Mouse (Mus musculus): Measurements from ENCODE around the gene Slc25a22. TPM values are rescaled to one million over a fixed set of nuclear protein-coding genes. Genes with fewer than 3 reads are reported as not detected.

Gene Slc25a22
- polyA plus RNA-seq, 1 experiment from 2014 or later: 80.4 TPM

DNA sequence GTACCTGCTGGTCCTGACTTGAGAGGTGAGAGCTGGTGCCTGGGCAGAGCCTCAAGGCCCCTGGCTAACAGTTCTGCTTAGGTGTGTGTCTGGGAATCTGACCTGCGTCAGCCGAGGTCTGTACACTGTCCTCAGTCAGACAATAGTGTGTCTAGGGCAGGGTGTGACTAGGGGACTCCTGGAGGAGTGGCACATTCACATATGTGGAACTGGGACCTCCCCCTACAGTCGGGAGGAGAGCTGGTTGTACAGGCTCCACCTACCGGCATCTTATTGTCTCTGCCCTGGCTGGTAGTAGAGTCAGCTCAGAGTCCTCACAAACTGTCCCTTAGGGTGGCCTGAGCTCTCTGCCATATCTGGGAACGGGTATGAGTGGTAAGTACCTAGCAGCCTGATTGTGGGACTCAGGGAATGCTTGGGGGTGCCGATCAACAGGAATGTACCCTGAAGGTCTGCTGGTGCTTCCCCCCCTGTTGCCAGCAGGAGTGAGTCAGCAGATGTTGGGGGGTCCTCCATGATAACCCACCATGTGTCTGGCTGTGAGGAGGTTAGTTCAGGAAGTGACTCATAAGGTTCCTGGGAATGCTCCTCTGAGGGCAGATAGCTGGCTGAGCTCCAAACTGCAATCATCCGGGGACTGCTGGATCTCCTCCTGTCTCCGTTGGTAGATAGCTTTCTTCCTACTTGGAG is 31.0 kb upstream of the Slc25a22 start:
- H3K4me1 ChIP-seq (ENCODE audit: control insufficient read depth, insufficient read depth, low read length): peaks cover 23% of the 10 kb centered on the region
- ATAC-seq (ENCODE audit: low read depth): peak; percentile 81
- peak overlapping the region; percentile 60 for H3K4me2 ChIP-seq (ENCODE audit: low read depth, low read length)
- WGBS: 11% methylated on average over 8 of the region's 8 CpGs
- H3K36me3 ChIP-seq (ENCODE audit: control insufficient read depth, insufficient read depth, low read length): peaks cover 17% of the 10 kb centered on the region
- H3K27me3 ChIP-seq (ENCODE audit: control insufficient read depth, insufficient read depth, low read length): peaks cover 20% of the 10 kb centered on the region
- H3K4me3 ChIP-seq (ENCODE audit: low read depth, low read length): peak overlapping the region; percentile 59
- no peaks in the 10 kb centered on the region for H3K9me3 ChIP-seq (ENCODE audit: control insufficient read depth, low read length)
- peak overlapping the region; percentile 81 for H3K27ac ChIP-seq (ENCODE audit: low read depth, low read length)
- peak overlapping the region; percentile 84 for H3K9ac ChIP-seq (replicated peaks; ENCODE audit: low read depth, low read length)

DNA sequence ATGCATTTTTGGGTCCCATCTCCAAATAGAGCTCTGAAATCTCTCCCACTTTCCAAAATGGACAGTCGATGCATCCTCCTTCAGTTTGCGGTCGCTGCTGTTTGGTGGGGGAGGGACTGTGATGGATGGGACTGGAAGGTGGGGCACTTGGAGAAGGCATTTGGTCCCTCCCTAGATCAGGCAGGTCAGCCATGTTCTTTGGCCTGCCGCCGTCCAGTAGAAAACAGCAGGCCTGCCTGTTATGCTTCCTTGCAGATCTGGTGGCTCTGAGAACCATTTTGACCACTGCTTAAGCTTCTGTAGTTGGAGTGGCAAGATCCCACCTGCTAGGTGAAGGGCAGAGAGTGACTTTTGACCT is 30.5 kb upstream of the Slc25a22 start:
- WGBS: 15% methylated on average over 5 of the region's 5 CpGs
- ATAC-seq (ENCODE audit: low read depth): no peak
- Histone ChIP-seq H3K9me3 (ENCODE audit: control insufficient read depth, low read length) (no peaks in the 10 kb centered on the region), H3K27ac (ENCODE audit: low read depth, low read length) (peak overlapping the region; percentile 81), H3K9ac (replicated peaks; ENCODE audit: low read depth, low read length) (peak overlapping the region; percentile 84), H3K4me1 (ENCODE audit: control insufficient read depth, insufficient read depth, low read length) (peaks cover 20% of the 10 kb centered on the region), H3K4me3 (ENCODE audit: low read depth, low read length) (peak overlapping the region; percentile 59), H3K4me2 (ENCODE audit: low read depth, low read length) (peak overlapping the region; percentile 60), H3K36me3 (ENCODE audit: control insufficient read depth, insufficient read depth, low read length) (peaks cover 17% of the 10 kb centered on the region), H3K27me3 (ENCODE audit: control insufficient read depth, insufficient read depth, low read length) (peaks cover 25% of the 10 kb centered on the region)

DNA sequence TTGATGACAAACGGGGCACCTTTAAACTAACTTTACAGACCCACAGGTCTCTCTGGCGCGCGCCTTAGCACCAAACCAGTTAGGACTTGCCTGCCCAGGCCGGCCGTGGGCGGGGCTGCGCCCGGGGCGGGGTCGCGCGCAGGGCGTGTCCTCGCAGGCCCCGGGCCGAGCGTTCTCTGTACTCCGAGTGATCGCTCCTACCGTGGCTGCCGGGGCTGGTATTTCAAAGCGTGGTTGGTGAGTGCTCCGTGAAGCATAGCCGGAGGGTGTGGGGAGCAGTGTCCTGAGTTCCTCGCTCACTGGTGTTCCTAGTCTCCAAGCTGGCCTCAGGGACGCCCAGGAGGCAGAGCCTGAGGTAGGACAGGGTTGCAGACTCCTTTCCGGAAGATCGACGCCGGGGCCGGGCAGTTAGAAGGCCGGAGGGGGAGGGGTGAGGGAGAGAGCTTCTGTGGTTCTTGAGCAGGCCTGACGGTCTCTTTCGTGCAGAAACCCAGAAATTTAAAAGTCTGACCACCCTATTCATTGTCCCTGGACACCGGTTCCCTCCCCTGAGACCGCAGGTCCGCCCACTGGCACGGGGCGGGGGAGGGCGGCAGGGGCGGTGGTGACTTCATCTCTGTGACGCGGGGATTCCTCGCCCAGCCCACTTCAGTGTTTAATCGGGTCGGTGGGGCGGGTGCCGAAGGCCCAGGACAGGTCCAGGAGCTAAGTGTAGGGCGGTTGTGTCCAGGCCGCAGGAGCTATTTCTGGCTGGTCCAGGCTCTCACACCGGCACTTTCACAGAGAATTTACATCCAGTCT is 29.7 kb upstream of the Slc25a22 start, which contains the start of gene Cd151:
TSS of gene Cd151 (plus strand) at position 163 of the 801 bp plus-strand sequence.
- H3K9ac ChIP-seq (replicated peaks; ENCODE audit: low read depth, low read length): peak within 1 kb of the TSS; percentile 84
- no peaks in the 10 kb centered on the region for H3K9me3 ChIP-seq (ENCODE audit: control insufficient read depth, low read length)
- peak; percentile 50 for ATAC-seq (ENCODE audit: low read depth)
- peaks cover 17% of the 10 kb centered on the region for H3K36me3 ChIP-seq (ENCODE audit: control insufficient read depth, insufficient read depth, low read length)
- H3K4me3 ChIP-seq (ENCODE audit: low read depth, low read length): peak within 1 kb of the TSS; percentile 59
- H3K4me1 ChIP-seq (ENCODE audit: control insufficient read depth, insufficient read depth, low read length): peaks cover 20% of the 10 kb centered on the region
- H3K4me2 ChIP-seq (ENCODE audit: low read depth, low read length): peak within 1 kb of the TSS; percentile 60
- 1% methylated on average over 52 of the region's 52 CpGs for WGBS
- H3K27me3 ChIP-seq (ENCODE audit: control insufficient read depth, insufficient read depth, low read length): peaks cover 28% of the 10 kb centered on the region
- peak within 1 kb of the TSS; percentile 81 for H3K27ac ChIP-seq (ENCODE audit: low read depth, low read length)

DNA sequence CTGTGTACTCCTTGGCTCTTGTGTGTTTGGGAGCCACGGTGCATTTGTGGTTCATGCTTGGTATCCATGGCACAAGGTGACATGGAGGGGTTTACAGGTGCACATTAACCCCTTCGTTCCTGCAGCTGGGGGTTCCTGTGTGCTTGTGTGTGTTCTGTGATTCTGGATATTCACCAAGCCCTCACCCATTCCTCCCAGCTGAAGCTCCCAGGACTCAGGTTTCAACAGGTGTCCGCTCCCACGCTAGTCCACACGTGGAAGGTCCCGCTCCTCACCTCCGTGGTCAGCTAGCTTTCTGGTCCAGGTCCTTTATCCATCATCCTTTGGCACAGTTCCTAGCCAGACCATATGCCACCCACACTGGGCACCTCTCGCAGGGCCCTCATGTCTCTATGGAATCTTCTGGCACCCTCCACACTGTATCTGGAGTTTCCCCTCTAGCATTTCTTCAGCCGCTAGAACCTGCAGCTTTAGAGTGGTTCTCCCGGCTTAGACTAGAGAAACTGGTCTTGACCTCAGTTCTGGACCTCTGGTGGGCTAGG is 29.0 kb upstream of the Slc25a22 start:
- H3K27ac ChIP-seq (ENCODE audit: low read depth, low read length): no peak overlapping the region
- H3K9ac ChIP-seq (replicated peaks; ENCODE audit: low read depth, low read length): no peak overlapping the region
- no peaks in the 10 kb centered on the region for H3K9me3 ChIP-seq (ENCODE audit: control insufficient read depth, low read length)
- WGBS: 68% methylated on average over 10 of the region's 10 CpGs
- H3K4me2 ChIP-seq (ENCODE audit: low read depth, low read length): peak overlapping the region; percentile 60
- peak overlapping the region; percentile 59 for H3K4me3 ChIP-seq (ENCODE audit: low read depth, low read length)
- H3K4me1 ChIP-seq (ENCODE audit: control insufficient read depth, insufficient read depth, low read length): peaks cover 22% of the 10 kb centered on the region
- peaks cover 17% of the 10 kb centered on the region for H3K36me3 ChIP-seq (ENCODE audit: control insufficient read depth, insufficient read depth, low read length)
- no peak for ATAC-seq (ENCODE audit: low read depth)
- H3K27me3 ChIP-seq (ENCODE audit: control insufficient read depth, insufficient read depth, low read length): peaks cover 34% of the 10 kb centered on the region

DNA sequence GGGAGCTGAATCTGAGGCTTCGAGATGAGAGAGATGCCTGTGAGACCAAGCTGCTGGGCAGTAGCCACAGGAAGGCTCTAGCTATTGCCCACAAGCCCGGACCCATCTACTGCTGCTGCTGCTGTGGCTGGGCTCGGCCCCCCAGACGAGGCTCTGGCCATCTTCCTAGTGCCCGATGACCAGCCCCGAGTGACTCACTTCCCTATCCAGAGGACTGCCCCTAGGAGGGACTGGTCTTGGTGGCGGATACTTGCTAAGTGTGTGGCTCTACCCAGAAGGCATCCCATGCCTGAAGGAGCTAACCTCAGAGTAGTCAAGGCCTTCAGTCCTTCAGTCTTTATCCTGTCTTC is 28.3 kb upstream of the Slc25a22 start:
- Histone ChIP-seq H3K36me3 (ENCODE audit: control insufficient read depth, insufficient read depth, low read length) (peaks cover 11% of the 10 kb centered on the region), H3K9ac (replicated peaks; ENCODE audit: low read depth, low read length) (no peak overlapping the region), H3K4me2 (ENCODE audit: low read depth, low read length) (no peak overlapping the region), H3K27ac (ENCODE audit: low read depth, low read length) (no peak overlapping the region), H3K4me3 (ENCODE audit: low read depth, low read length) (no peak overlapping the region), H3K4me1 (ENCODE audit: control insufficient read depth, insufficient read depth, low read length) (peaks cover 22% of the 10 kb centered on the region), H3K9me3 (ENCODE audit: control insufficient read depth, low read length) (no peaks in the 10 kb centered on the region), H3K27me3 (ENCODE audit: control insufficient read depth, insufficient read depth, low read length) (peaks cover 36% of the 10 kb centered on the region)
- 83% methylated on average over 7 of the region's 7 CpGs for WGBS
- ATAC-seq (ENCODE audit: low read depth): no peak

DNA sequence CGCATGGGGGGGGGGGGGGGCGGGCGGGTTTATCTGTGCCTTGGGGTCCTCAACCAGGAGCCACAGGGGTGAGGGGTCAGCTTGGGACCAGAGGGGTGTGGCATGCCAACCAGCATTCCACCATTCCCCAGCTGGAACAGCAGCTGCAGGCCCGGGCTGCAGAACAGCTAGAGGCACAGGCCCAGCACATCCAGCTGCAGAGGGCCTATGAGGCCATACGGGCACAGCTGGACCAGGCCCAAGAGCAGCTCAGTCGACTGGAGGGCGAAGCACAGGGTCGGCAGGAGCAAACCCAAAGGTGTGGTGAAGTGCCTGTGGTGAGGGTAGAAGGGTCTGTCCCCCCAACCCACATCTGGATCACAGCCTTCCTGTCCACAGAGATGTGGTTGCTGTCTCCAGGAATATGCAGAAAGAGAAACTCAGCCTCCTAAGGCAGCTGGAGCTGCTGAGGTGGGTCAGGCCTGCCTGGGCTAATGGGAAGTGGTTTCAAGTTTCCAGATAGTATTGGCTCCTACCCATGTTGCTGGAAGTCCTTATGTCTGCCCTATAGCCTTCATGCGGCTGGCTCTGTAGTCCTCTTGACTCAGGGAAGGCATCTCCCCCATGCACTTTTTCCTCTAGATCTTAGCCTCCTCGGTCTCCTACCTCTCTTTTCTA is 27.8 kb upstream of the Slc25a22 start:
- peaks cover 7% of the 10 kb centered on the region for H3K36me3 ChIP-seq (ENCODE audit: control insufficient read depth, insufficient read depth, low read length)
- H3K9ac ChIP-seq (replicated peaks; ENCODE audit: low read depth, low read length): no peak overlapping the region
- H3K27ac ChIP-seq (ENCODE audit: low read depth, low read length): no peak overlapping the region
- no peak overlapping the region for H3K4me3 ChIP-seq (ENCODE audit: low read depth, low read length)
- 38% methylated on average over 10 of the region's 10 CpGs for WGBS
- no peak for ATAC-seq (ENCODE audit: low read depth)
- H3K9me3 ChIP-seq (ENCODE audit: control insufficient read depth, low read length): no peaks in the 10 kb centered on the region
- peaks cover 41% of the 10 kb centered on the region for H3K27me3 ChIP-seq (ENCODE audit: control insufficient read depth, insufficient read depth, low read length)
- peaks cover 22% of the 10 kb centered on the region for H3K4me1 ChIP-seq (ENCODE audit: control insufficient read depth, insufficient read depth, low read length)
- no peak overlapping the region for H3K4me2 ChIP-seq (ENCODE audit: low read depth, low read length)

DNA sequence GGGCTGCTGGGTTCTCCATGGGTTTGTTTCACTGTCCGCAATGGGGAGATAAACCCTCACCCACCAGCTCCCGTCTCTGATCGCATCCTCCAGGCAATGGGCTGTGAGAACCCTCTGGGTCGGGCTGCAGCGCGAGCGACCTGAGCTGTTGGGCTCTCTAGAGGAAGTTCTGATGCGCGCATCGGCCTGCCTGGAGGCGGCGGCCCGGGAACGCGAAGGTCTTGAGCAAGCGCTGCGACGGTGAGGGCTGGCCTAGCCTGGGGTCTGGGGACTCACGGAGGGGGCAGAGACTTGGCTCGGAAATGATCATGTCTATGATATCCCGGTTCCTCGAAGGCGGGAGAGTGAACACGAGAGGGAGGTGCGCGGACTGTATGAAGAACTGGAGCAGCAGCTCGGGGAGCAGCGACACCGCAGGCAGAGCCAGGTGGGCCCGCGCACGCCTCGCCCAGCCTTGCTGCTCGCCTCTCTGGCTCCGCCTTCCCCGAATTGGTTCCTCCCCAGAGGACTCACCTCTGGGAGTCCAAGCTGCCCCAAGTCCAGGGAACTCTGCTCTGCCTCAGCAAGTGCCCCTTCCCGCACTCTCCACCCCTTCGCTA is 27.0 kb upstream of the Slc25a22 start:
- 4% methylated on average over 35 of the region's 38 CpGs for WGBS
- H3K4me2 ChIP-seq (ENCODE audit: low read depth, low read length): peak overlapping the region; percentile 32; the same call in 1 of the 2 replicates
- peaks cover 1% of the 10 kb centered on the region; the same call in 1 of the 2 replicates for H3K36me3 ChIP-seq (ENCODE audit: control insufficient read depth, insufficient read depth, low read length)
- peaks cover 46% of the 10 kb centered on the region for H3K27me3 ChIP-seq (ENCODE audit: control insufficient read depth, insufficient read depth, low read length)
- H3K4me3 ChIP-seq (ENCODE audit: low read depth, low read length): peak overlapping the region; percentile 12; the same call in 1 of the 2 replicates
- no peak overlapping the region for H3K27ac ChIP-seq (ENCODE audit: low read depth, low read length)
- H3K4me1 ChIP-seq (ENCODE audit: control insufficient read depth, insufficient read depth, low read length): peaks cover 20% of the 10 kb centered on the region
- no peak for ATAC-seq (ENCODE audit: low read depth)
- no peak overlapping the region for H3K9ac ChIP-seq (replicated peaks; ENCODE audit: low read depth, low read length)
- H3K9me3 ChIP-seq (ENCODE audit: control insufficient read depth, low read length): no peaks in the 10 kb centered on the region

DNA sequence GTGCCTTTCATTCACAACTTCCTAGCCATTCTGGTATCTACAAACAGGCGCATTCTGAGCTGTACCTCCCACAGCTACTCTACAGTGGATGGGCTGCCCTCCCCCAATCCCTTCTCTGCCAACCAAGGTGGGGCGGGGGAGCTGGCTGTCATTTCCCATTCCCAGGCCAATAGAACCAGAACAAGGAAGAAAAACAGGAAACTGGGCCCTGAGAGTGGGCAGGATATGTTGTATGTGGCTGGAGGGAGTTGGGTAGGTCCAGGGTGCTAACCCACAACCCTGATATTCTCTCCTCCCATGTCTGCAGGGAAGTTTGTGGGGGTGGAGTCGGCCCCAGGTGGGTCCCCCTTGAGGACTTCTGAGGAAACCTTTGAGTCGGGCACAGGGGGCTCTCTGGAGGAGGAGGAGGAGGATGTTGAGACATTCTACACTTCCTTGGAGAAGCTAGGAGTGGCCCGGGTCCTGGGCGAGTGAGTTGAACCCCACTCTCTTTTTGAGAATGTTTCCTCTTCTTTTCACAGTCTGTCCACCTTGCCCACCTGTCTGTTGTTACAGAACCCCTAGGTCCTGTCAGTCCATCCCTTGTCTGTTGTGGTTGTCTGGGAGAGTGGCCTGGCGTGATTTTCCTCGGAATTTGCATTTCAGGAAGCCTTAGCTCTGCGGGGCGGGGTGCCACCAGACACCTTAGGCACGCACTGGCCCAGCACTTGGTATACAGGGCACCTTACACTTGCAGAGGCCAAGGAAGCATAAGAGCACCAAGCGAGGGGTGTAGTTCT is 26.3 kb upstream of the Slc25a22 start:
- 0 out of 2 replicates have a peak overlapping the region, but pooled peaks have one; percentile 1 for H3K9ac ChIP-seq (replicated peaks; ENCODE audit: low read depth, low read length)
- ATAC-seq (ENCODE audit: low read depth): no peak
- no peak overlapping the region for H3K4me3 ChIP-seq (ENCODE audit: low read depth, low read length)
- peaks cover 13% of the 10 kb centered on the region for H3K4me1 ChIP-seq (ENCODE audit: control insufficient read depth, insufficient read depth, low read length)
- H3K36me3 ChIP-seq (ENCODE audit: control insufficient read depth, insufficient read depth, low read length): peaks cover 8% of the 10 kb centered on the region; the same call in 1 of the 2 replicates
- peaks cover 52% of the 10 kb centered on the region for H3K27me3 ChIP-seq (ENCODE audit: control insufficient read depth, insufficient read depth, low read length)
- WGBS: 14% methylated on average over 12 of the region's 12 CpGs
- H3K4me2 ChIP-seq (ENCODE audit: low read depth, low read length): peak overlapping the region; percentile 32; the same call in 1 of the 2 replicates
- no peaks in the 10 kb centered on the region for H3K9me3 ChIP-seq (ENCODE audit: control insufficient read depth, low read length)
- H3K27ac ChIP-seq (ENCODE audit: low read depth, low read length): no peak overlapping the region
